Mouse (Mus musculus): ENCODE measurements around the gene Ppbp. TPM values are rescaled to one million over a fixed set of nuclear protein-coding genes. Genes with fewer than 3 reads are reported as not detected.

Gene Ppbp
- polyA plus RNA-seq, 1 experiment from 2014 or later = 9.6 TPM

GRCm38 (mm10) chr5:90765821-90766606 is 2.3 kb upstream of the Ppbp start:
- Histone ChIP-seq H3K4me1 (no peaks in the 10 kb centered on the region), H3K36me3 (no peaks in the 10 kb centered on the region), H3K27ac (no peak overlapping the region), H3K9ac (no peak overlapping the region), H3K9me3 (replicated peaks) (no peaks in the 10 kb centered on the region), H3K4me3 (no peak overlapping the region), H3K4me2 (replicated peaks) (no peak overlapping the region), H3K27me3 (peaks cover 3% of the 10 kb centered on the region)
- 77% methylated on average over 8 of the region's 8 CpGs for WGBS
- ATAC-seq (ENCODE audit: low FRiP score) = no peak

- H3K27ac ChIP-seq = no peak overlapping the region
- ATAC-seq (ENCODE audit: low FRiP score) = no peak
- 80% methylated on average over 3 of the region's 3 CpGs for WGBS
Observed at GRCm38 (mm10) chr5:90771369-90771768, 3.1 kb downstream of the Ppbp start.

GRCm38 (mm10) chr5:90771880-90772653 is 3.7 kb downstream of the Ppbp start, which contains the start of gene Pf4:
Gene Pf4 (plus strand): TSS chr5:90772435.
- no peaks in the 10 kb centered on the region for H3K9me3 ChIP-seq (replicated peaks)
- no peaks in the 10 kb centered on the region for H3K4me1 ChIP-seq
- no peak for ATAC-seq (ENCODE audit: low FRiP score)
- H3K9ac ChIP-seq = no peak within 1 kb of the TSS
- H3K27ac ChIP-seq = no peak within 1 kb of the TSS
- no peaks in the 10 kb centered on the region for H3K36me3 ChIP-seq
- H3K4me3 ChIP-seq = no peak within 1 kb of the TSS
- H3K27me3 ChIP-seq = no peaks in the 10 kb centered on the region
- H3K4me2 ChIP-seq (replicated peaks) = no peak within 1 kb of the TSS
- 89% methylated on average over 16 of the region's 16 CpGs for WGBS

More at GRCm38 (mm10) chr5:90771369-90771768, 3.1 kb downstream of the Ppbp start:
- H3K9ac ChIP-seq = no peak overlapping the region
- no peak overlapping the region for H3K4me2 ChIP-seq (replicated peaks)
- no peaks in the 10 kb centered on the region for H3K9me3 ChIP-seq (replicated peaks)
- H3K4me1 ChIP-seq = no peaks in the 10 kb centered on the region
- no peaks in the 10 kb centered on the region for H3K36me3 ChIP-seq
- H3K4me3 ChIP-seq = no peak overlapping the region
- no peaks in the 10 kb centered on the region for H3K27me3 ChIP-seq

- Histone ChIP-seq H3K4me2 (replicated peaks) (no peak overlapping the region), H3K4me1 (no peaks in the 10 kb centered on the region), H3K36me3 (no peaks in the 10 kb centered on the region), H3K9ac (no peak overlapping the region), H3K4me3 (no peak overlapping the region), H3K27me3 (no peaks in the 10 kb centered on the region), H3K9me3 (replicated peaks) (no peaks in the 10 kb centered on the region), H3K27ac (no peak overlapping the region)
- WGBS = 90% methylated on average over 5 of the region's 5 CpGs
- ATAC-seq (ENCODE audit: low FRiP score) = no peak
Observed at GRCm38 (mm10) chr5:90775562-90775961, 7.2 kb downstream of the Ppbp start.

GRCm38 (mm10) chr5:90777621-90778020 is 9.3 kb downstream of the Ppbp start:
- no peak overlapping the region for H3K9ac ChIP-seq

GRCm38 (mm10) chr5:90778856-90779255 is 10.5 kb downstream of the Ppbp start:
- Histone ChIP-seq H3K4me2 (replicated peaks) (no peak overlapping the region), H3K27me3 (no peaks in the 10 kb centered on the region), H3K9me3 (replicated peaks) (no peaks in the 10 kb centered on the region), H3K27ac (no peak overlapping the region), H3K4me3 (no peak overlapping the region), H3K4me1 (no peaks in the 10 kb centered on the region), H3K9ac (no peak overlapping the region), H3K36me3 (no peaks in the 10 kb centered on the region)
- WGBS = 84% methylated on average over 6 of the region's 6 CpGs
- ATAC-seq (ENCODE audit: low FRiP score) = no peak

More at GRCm38 (mm10) chr5:90777621-90778020, 9.3 kb downstream of the Ppbp start:
- no peaks in the 10 kb centered on the region for H3K27me3 ChIP-seq
- no peak overlapping the region for H3K4me2 ChIP-seq (replicated peaks)
- H3K4me1 ChIP-seq = no peaks in the 10 kb centered on the region
- no peaks in the 10 kb centered on the region for H3K9me3 ChIP-seq (replicated peaks)
- no peak for ATAC-seq (ENCODE audit: low FRiP score)
- 82% methylated on average over 10 of the region's 10 CpGs for WGBS
- H3K36me3 ChIP-seq = no peaks in the 10 kb centered on the region
- no peak overlapping the region for H3K27ac ChIP-seq
- no peak overlapping the region for H3K4me3 ChIP-seq

GRCm38 (mm10) chr5:90783697-90784096 is 15.4 kb downstream of the Ppbp start:
- WGBS = 94% methylated on average over 3 of the region's 3 CpGs
- Histone ChIP-seq H3K9me3 (replicated peaks) (no peaks in the 10 kb centered on the region), H3K27me3 (0 out of 2 replicates have a peak, but pooled peaks cover 2% of the 10 kb centered on the region), H3K9ac (no peak overlapping the region), H3K36me3 (no peaks in the 10 kb centered on the region), H3K4me2 (replicated peaks) (no peak overlapping the region), H3K4me1 (peaks cover 4% of the 10 kb centered on the region; the same call in 1 of the 2 replicates), H3K4me3 (no peak overlapping the region), H3K27ac (no peak overlapping the region)
- ATAC-seq (ENCODE audit: low FRiP score) = no peak

GRCm38 (mm10) chr5:90785659-90786588 is 17.6 kb downstream of the Ppbp start, which contains the start of gene Cxcl3:
Gene Cxcl3 (plus strand): TSS chr5:90786103.
- no peak within 1 kb of the TSS for H3K27ac ChIP-seq
- H3K9ac ChIP-seq = peak within 1 kb of the TSS; percentile 51; the same call in 1 of the 2 replicates
- WGBS = 17% methylated on average over 26 of the region's 26 CpGs
- peak within 1 kb of the TSS; percentile 67 for H3K4me2 ChIP-seq (replicated peaks)
- peaks cover 4% of the 10 kb centered on the region; the same call in 1 of the 2 replicates for H3K4me1 ChIP-seq
- 0 out of 2 replicates have a peak, but pooled peaks cover 2% of the 10 kb centered on the region for H3K27me3 ChIP-seq
- H3K4me3 ChIP-seq = peak within 1 kb of the TSS; percentile 27
- no peaks in the 10 kb centered on the region for H3K36me3 ChIP-seq
- no peaks in the 10 kb centered on the region for H3K9me3 ChIP-seq (replicated peaks)
- peak; percentile 81 for ATAC-seq (ENCODE audit: low FRiP score)

GRCm38 (mm10) chr5:90788114-90788513 is 19.8 kb downstream of the Ppbp start:
- H3K4me1 ChIP-seq = peaks cover 4% of the 10 kb centered on the region; the same call in 1 of the 2 replicates
- H3K9me3 ChIP-seq (replicated peaks) = no peaks in the 10 kb centered on the region
- H3K36me3 ChIP-seq = no peaks in the 10 kb centered on the region
- ATAC-seq (ENCODE audit: low FRiP score) = no peak
- H3K4me2 ChIP-seq (replicated peaks) = no peak overlapping the region
- H3K27ac ChIP-seq = no peak overlapping the region
- 0 out of 2 replicates have a peak, but pooled peaks cover 2% of the 10 kb centered on the region for H3K27me3 ChIP-seq
- 81% methylated on average over 4 of the region's 4 CpGs for WGBS
- H3K9ac ChIP-seq = no peak overlapping the region
- H3K4me3 ChIP-seq = no peak overlapping the region

- Histone ChIP-seq H3K9me3 (replicated peaks) (no peaks in the 10 kb centered on the region), H3K27me3 (0 out of 2 replicates have a peak, but pooled peaks cover 2% of the 10 kb centered on the region), H3K4me3 (no peak overlapping the region), H3K9ac (no peak overlapping the region), H3K27ac (no peak overlapping the region), H3K4me1 (peaks cover 4% of the 10 kb centered on the region; the same call in 1 of the 2 replicates), H3K36me3 (no peaks in the 10 kb centered on the region), H3K4me2 (replicated peaks) (no peak overlapping the region)
- ATAC-seq (ENCODE audit: low FRiP score) = no peak
- WGBS = 84% methylated on average over 11 of the region's 11 CpGs
Observed at GRCm38 (mm10) chr5:90789306-90790073, 21.2 kb downstream of the Ppbp start.

GRCm38 (mm10) chr5:90790074-90790502 is 21.8 kb downstream of the Ppbp start:
- H3K9ac ChIP-seq = no peak overlapping the region
- H3K4me3 ChIP-seq = no peak overlapping the region
- H3K4me1 ChIP-seq = peaks cover 4% of the 10 kb centered on the region; the same call in 1 of the 2 replicates
- no peaks in the 10 kb centered on the region for H3K36me3 ChIP-seq
- no peaks in the 10 kb centered on the region for H3K9me3 ChIP-seq (replicated peaks)
- 79% methylated on average over 8 of the region's 8 CpGs for WGBS
- H3K27ac ChIP-seq = no peak overlapping the region
- no peak for ATAC-seq (ENCODE audit: low FRiP score)
- H3K27me3 ChIP-seq = 0 out of 2 replicates have a peak, but pooled peaks cover 2% of the 10 kb centered on the region
- no peak overlapping the region for H3K4me2 ChIP-seq (replicated peaks)
